Mouse (Mus musculus) stomach, postnatal 0 days (tissue): ENCODE measurements around the gene Grk4.

Experiments used
- CTCF ChIP-seq: IDR thresholded peaks from 2 replicates; pipeline ENCODE4 v1.5.1; 2016; ENCODE audit warnings: antibody characterized with exemption, low read depth, mild to moderate bottlenecking, moderate library complexity
- EP300 ChIP-seq: optimal IDR thresholded peaks from 2 replicates; pipeline ENCODE3; 2016; ENCODE audit warnings: antibody characterized with exemption

DNA sequence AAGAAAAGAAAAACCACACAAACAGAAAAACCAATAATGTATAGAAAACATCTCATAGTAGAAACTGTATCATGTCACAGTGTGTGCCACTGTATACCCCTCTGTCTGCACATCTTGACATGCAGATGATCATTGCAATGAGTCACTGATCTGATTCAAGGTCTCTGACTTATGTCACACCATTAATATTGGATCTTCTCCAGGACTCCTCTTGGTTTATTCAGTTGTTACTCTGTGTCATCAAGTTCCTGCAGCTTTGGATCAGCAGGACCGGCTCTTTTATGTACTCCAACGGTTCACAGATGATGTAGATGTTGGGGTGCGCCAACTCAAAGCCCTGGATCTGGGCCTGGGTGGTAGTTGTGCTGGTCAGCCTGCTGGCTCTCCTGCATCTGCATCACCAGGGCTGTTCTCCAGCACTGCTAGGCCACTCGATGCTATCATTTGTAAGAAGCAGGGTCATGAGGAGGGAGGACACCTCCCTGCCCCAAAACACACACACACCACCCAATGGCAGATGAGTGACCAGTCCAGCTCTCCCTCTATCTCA lies 112.6 kb downstream of the Grk4 start:
- TF ChIP-seq EP300: no peak
- no peak for TF ChIP-seq CTCF
